Mouse (Mus musculus) CH12.LX (cell line): Measurements from ENCODE around the gene Uox. TPM values are rescaled to one million over a fixed set of nuclear protein-coding genes. Genes with fewer than 3 reads are reported as not detected.

ENCODE experiments used
- DNase-seq: peaks from one replicate; pipeline ENCODE4 v3.0.0-alpha.2; 2013; ENCODE audit errors: extremely low read depth
- H3K27ac ChIP-seq: 2 replicates; pipeline ENCODE4 v1.5.1; 2012; ENCODE audit warnings: low read depth, mild to moderate bottlenecking, control low read depth, moderate library complexity; ENCODE audit not compliant: insufficient read depth
- H3K27me3 ChIP-seq: replicated peaks from 2 replicates; pipeline ENCODE3; 2012; ENCODE audit warnings: inconsistent platforms
- H3K36me3 ChIP-seq, 2 experiments: replicated peaks in 1 of 2; 2 replicates each; pipeline versions ENCODE3 to v1.6.1; 2012; ENCODE audit warnings: inconsistent platforms in 1 of 2, low read length in 1 of 2, mild to moderate bottlenecking in 1 of 2, mixed read lengths in 1 of 2, moderate library complexity in 1 of 2; ENCODE audit not compliant: control insufficient read depth in 1 of 2, insufficient read depth in 1 of 2
- H3K4me1 ChIP-seq, 2 experiments: 2 replicates each; pipeline ENCODE4 v1.6.1; 2012; ENCODE audit warnings: inconsistent platforms in 1 of 2, moderate library complexity in 1 of 2; ENCODE audit not compliant: insufficient read depth in 2 of 2, control insufficient read depth in 1 of 2
- H3K4me2 ChIP-seq: 2 replicates; pipeline ENCODE4 v1.6.1; 2012; ENCODE audit warnings: low read depth, mild to moderate bottlenecking, control low read depth; ENCODE audit not compliant: poor library complexity, insufficient read depth, severe bottlenecking
- H3K4me3 ChIP-seq, 3 experiments: fragments of 150-350 bp in 1 of 3; sonication (generic) in 1 of 3; replicated peaks in 1 of 3; 2 replicates each; pipeline versions ENCODE3 to v1.5.1; 2011 to 2012; ENCODE audit warnings: low read depth in 2 of 3, low read length in 2 of 3, mild to moderate bottlenecking in 2 of 3, moderate library complexity in 2 of 3, control low read depth in 1 of 3, improper control_type of control experiment in 1 of 3, inconsistent platforms in 1 of 3, mixed read lengths in 1 of 3; ENCODE audit not compliant: poor library complexity in 1 of 3
- H3K79me2 ChIP-seq: replicated peaks from 2 replicates; pipeline ENCODE4 v1.6.1; 2012; ENCODE audit warnings: mild to moderate bottlenecking, moderate library complexity; ENCODE audit not compliant: control insufficient read depth, poor library complexity, insufficient read depth, severe bottlenecking; ENCODE audit errors: extremely low read depth
- H3K9ac ChIP-seq: 2 replicates; pipeline ENCODE4 v1.6.1; 2012; ENCODE audit warnings: low read depth, mild to moderate bottlenecking, control low read depth, moderate library complexity; ENCODE audit not compliant: insufficient read depth
- H3K9me3 ChIP-seq: replicated peaks from 2 replicates; pipeline ENCODE3; 2012; ENCODE audit warnings: low read length, inconsistent platforms, mixed read lengths
- BHLHE40 ChIP-seq: IDR thresholded peaks from 2 replicates; pipeline ENCODE4 v1.6.1; 2011; ENCODE audit warnings: mild to moderate bottlenecking, low read depth, low read length, improper control_type of control experiment
- CHD1 ChIP-seq: IDR thresholded peaks from 2 replicates; pipeline ENCODE4 v1.6.1; 2012; ENCODE audit warnings: low read depth, low read length, improper control_type of control experiment, inconsistent platforms
- CHD2 ChIP-seq: IDR thresholded peaks from 2 replicates; pipeline ENCODE4 v1.6.1; 2011; ENCODE audit warnings: low read length, improper control_type of control experiment
- E2F4 ChIP-seq: IDR thresholded peaks from 2 replicates; pipeline ENCODE4 v1.6.1; 2011; ENCODE audit warnings: low read depth, low read length, improper control_type of control experiment; ENCODE audit not compliant: insufficient replicate concordance
- EP300 ChIP-seq: IDR thresholded peaks from 2 replicates; pipeline ENCODE4 v1.6.1; 2011; ENCODE audit warnings: low read length, improper control_type of control experiment
- ETS1 ChIP-seq: conservative IDR thresholded peaks from 2 replicates; pipeline ENCODE4 v1.6.1; 2012; ENCODE audit warnings: low read depth, mild to moderate bottlenecking, inconsistent platforms, low read length, improper control_type of control experiment, moderate library complexity
- GABPA ChIP-seq: IDR thresholded peaks from 2 replicates; pipeline ENCODE4 v1.6.1; 2012; ENCODE audit warnings: low read depth, low read length, improper control_type of control experiment, inconsistent platforms; ENCODE audit not compliant: insufficient replicate concordance
- HCFC1 ChIP-seq: IDR thresholded peaks from 2 replicates; pipeline ENCODE4 v1.6.1; 2012; ENCODE audit warnings: low read depth, mild to moderate bottlenecking, inconsistent platforms, low read length, improper control_type of control experiment
- IRF4 ChIP-seq: IDR thresholded peaks from 2 replicates; pipeline ENCODE4 v1.6.1; 2014; ENCODE audit warnings: low read depth, mild to moderate bottlenecking, inconsistent platforms, low read length, improper control_type of control experiment
- JUND ChIP-seq: conservative IDR thresholded peaks from 2 replicates; pipeline ENCODE4 v1.6.1; 2011; ENCODE audit warnings: low read depth, low read length, improper control_type of control experiment
- KAT2A ChIP-seq: IDR thresholded peaks from 2 replicates; pipeline ENCODE4 v1.6.1; 2012; ENCODE audit warnings: low read length, improper control_type of control experiment, inconsistent platforms; ENCODE audit not compliant: insufficient replicate concordance
- MAFK ChIP-seq: IDR thresholded peaks from 2 replicates; pipeline ENCODE4 v1.6.1; 2011; ENCODE audit warnings: low read length, improper control_type of control experiment; ENCODE audit not compliant: insufficient replicate concordance
- MAX ChIP-seq: IDR thresholded peaks from 2 replicates; pipeline ENCODE4 v1.6.1; 2011; ENCODE audit warnings: low read length, improper control_type of control experiment
- MEF2A ChIP-seq: IDR thresholded peaks from 2 replicates; pipeline ENCODE4 v1.6.1; 2014; ENCODE audit warnings: low read depth, mild to moderate bottlenecking, inconsistent platforms, low read length, improper control_type of control experiment, borderline replicate concordance
- MXI1 ChIP-seq: IDR thresholded peaks from 2 replicates; pipeline ENCODE4 v1.6.1; 2011; ENCODE audit warnings: mild to moderate bottlenecking, low read depth, low read length, improper control_type of control experiment
- NELFE ChIP-seq: IDR thresholded peaks from 2 replicates; pipeline ENCODE4 v1.6.1; 2011; ENCODE audit warnings: low read depth, low read length, improper control_type of control experiment
- NRF1 ChIP-seq: IDR thresholded peaks from 2 replicates; pipeline ENCODE4 v1.6.1; 2014; ENCODE audit warnings: low read depth, mild to moderate bottlenecking, inconsistent platforms, low read length, improper control_type of control experiment, moderate library complexity
- PAX5 ChIP-seq: IDR thresholded peaks from 2 replicates; pipeline ENCODE4 v1.6.1; 2012; ENCODE audit warnings: low read length, inconsistent platforms, mixed read lengths
- POLR2A ChIP-seq: IDR thresholded peaks from 2 replicates; pipeline ENCODE4 v1.6.1; 2011; ENCODE audit warnings: low read depth, mild to moderate bottlenecking, improper control_type of control experiment, low read length
- RAD21 ChIP-seq: IDR thresholded peaks from 2 replicates; pipeline ENCODE4 v1.6.1; 2011; ENCODE audit warnings: low read depth, mild to moderate bottlenecking, low read length, improper control_type of control experiment, moderate library complexity
- RCOR1 ChIP-seq: conservative IDR thresholded peaks from 2 replicates; pipeline ENCODE4 v1.6.1; 2012; ENCODE audit warnings: low read depth, mild to moderate bottlenecking, inconsistent platforms, low read length, improper control_type of control experiment
- SMC3 ChIP-seq: IDR thresholded peaks from 2 replicates; pipeline ENCODE4 v1.6.1; 2011; ENCODE audit warnings: low read depth, low read length, improper control_type of control experiment
- TBP ChIP-seq: conservative IDR thresholded peaks from 2 replicates; pipeline ENCODE4 v1.6.1; 2011; ENCODE audit warnings: low read depth, low read length, improper control_type of control experiment
- TCF12 ChIP-seq: IDR thresholded peaks from 2 replicates; pipeline ENCODE4 v1.6.1; 2014; ENCODE audit warnings: low read depth, mild to moderate bottlenecking, inconsistent platforms, low read length, improper control_type of control experiment
- UBTF ChIP-seq: IDR thresholded peaks from 2 replicates; pipeline ENCODE4 v1.6.1; 2012; ENCODE audit warnings: low read depth, mild to moderate bottlenecking, inconsistent platforms, low read length, improper control_type of control experiment, moderate library complexity
- ZC3H11A ChIP-seq: IDR thresholded peaks from 2 replicates; pipeline ENCODE4 v1.6.1; 2012; ENCODE audit warnings: low read depth, mild to moderate bottlenecking, inconsistent platforms, low read length, improper control_type of control experiment
- ZMIZ1 ChIP-seq: IDR thresholded peaks from 2 replicates; pipeline ENCODE4 v1.6.1; 2012; ENCODE audit warnings: low read depth, mild to moderate bottlenecking, inconsistent platforms, low read length, improper control_type of control experiment
- ZNF384 ChIP-seq: IDR thresholded peaks from 2 replicates; pipeline ENCODE4 v1.6.1; 2012; ENCODE audit warnings: low read depth, low read length, improper control_type of control experiment, inconsistent platforms
- dilution Hi-C: fragments of 300-500 bp; cut with MboI; formaldehyde crosslinking; loops from 2 replicates; pipeline ENCODE4 v1.14.3; 2020; ENCODE audit warnings: low sequenced_read_pairs; ENCODE audit not compliant: extremely low pct_unique_long_range_greater_than_20kb, extremely low pct_ligation_motif_present
- in situ Hi-C: fragments of 300-500 bp; cut with MboI; formaldehyde crosslinking; loops from 3 replicates; pipeline ENCODE4 v1.14.3; 2019; ENCODE audit warnings: low sequenced_read_pairs, low pct_ligation_motif_present, low pct_unique_long_range_greater_than_20kb, mixed read lengths
- polyA plus RNA-seq: library from polyadenylated mRNA; unstranded; fragments of >175 nt; gene quantifications from 2 replicates; pipeline ENCODE4 v1.2.1, GENCODE M21; 2012; ENCODE audit warnings: low read depth; ENCODE audit not compliant: insufficient read length
- total RNA-seq, 2 experiments: library from RNA; depleted of rRNA; stranded (reverse); fragments of 300-350 nt in 1 of 2; fragments of >200 nt in 1 of 2; gene quantifications; 2 replicates each; pipeline ENCODE4 v1.2.3; 2012 to 2014

The Uox gene
- total and polyA plus RNA-seq, 3 experiments: not detected

DNA sequence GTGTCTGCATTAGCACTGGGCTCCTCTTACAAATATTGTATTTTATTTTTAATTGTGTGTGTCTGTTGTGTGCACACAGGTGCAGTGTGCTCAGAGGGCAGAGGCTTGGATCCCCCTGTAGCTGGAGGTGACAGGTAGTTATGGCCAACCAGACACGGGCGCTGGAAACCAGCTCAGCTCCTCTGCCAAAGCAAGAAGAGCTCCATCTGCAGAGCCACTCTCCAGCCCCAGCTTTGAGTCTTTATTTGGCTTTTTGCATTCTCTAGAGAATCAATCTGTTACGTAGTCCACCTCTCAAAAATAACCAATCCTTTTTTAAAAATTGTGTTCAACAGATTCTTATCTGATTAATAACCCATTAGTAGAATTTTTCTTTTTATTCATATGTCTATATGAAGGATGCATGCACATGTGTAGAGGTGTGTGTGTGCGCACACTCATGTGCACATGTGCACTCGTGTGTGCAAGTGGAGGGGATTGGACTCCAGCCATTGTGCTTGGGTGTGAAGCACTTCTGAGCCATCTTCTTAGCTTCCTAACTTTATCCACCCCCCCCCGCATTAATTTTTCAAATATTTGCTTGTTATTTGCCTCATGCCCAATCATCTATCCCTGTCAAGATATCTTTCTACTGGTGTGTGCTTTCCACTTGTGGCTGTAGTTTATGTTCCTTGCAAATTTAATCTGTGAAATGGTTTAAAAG is 29.1 kb downstream of the Uox start:
- no peak overlapping the region for H3K27ac ChIP-seq
- H3K4me1 ChIP-seq: no peaks in the 10 kb centered on the region
- H3K27me3 ChIP-seq: no peaks in the 10 kb centered on the region
- H3K79me2 ChIP-seq: no peaks in the 10 kb centered on the region
- dilution Hi-C loops: no loop called here
- no peaks in the 10 kb centered on the region for H3K9me3 ChIP-seq
- no peak overlapping the region for H3K9ac ChIP-seq
- H3K4me3 ChIP-seq: no peak overlapping the region
- TF ChIP-seq E2F4 (no peak), JUND (no peak), NELFE (no peak), RAD21 (no peak), MAFK (no peak), PAX5 (no peak), ZNF384 (no peak), CHD2 (no peak), MEF2A (no peak), TCF12 (no peak), EP300 (no peak), RCOR1 (no peak), BHLHE40 (no peak), KAT2A (no peak), POLR2A (no peak), HCFC1 (no peak), UBTF (no peak), SMC3 (no peak), MAX (no peak), IRF4 (no peak)
- TF ChIP-seq, all 38 proteins: peak for 0
- in situ Hi-C loops: no loop called here
- no peaks in the 10 kb centered on the region for H3K36me3 ChIP-seq
- H3K4me2 ChIP-seq: no peak overlapping the region
- DNase-seq: no peak

DNA sequence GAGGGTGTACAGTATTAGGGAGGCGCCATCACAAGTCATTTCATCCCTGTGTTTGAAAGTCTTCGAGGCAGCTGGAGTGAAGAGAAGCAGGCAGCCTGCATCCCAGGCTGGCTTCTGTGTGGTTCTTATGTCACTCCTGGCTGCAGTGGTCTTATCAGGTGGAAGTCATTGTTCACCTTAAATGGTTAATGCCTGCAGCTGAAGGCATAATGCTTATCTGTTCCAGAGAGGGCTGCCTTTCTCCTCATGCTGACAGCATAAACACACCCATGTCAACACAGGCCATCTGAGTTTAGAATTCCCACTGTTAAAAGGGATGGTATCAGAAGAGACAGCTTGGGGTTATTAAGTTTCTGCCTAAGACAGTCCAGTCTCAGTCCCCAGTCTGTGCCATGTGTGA is 31.0 kb downstream of the Uox start:
- dilution Hi-C loops (no loop called here), in situ Hi-C loops (no loop called here)
- H3K36me3 ChIP-seq: no peaks in the 10 kb centered on the region
- no peak overlapping the region for H3K4me2 ChIP-seq
- H3K79me2 ChIP-seq: no peaks in the 10 kb centered on the region
- no peak overlapping the region for H3K27ac ChIP-seq
- H3K4me3 ChIP-seq: no peak overlapping the region
- no peaks in the 10 kb centered on the region for H3K9me3 ChIP-seq
- TF ChIP-seq ZMIZ1 (no peak), ZNF384 (no peak), MXI1 (no peak), PAX5 (no peak), ZC3H11A (no peak), BHLHE40 (no peak), MEF2A (no peak), MAFK (no peak), TBP (no peak), E2F4 (no peak), ETS1 (no peak), SMC3 (no peak), NRF1 (no peak), GABPA (no peak), CHD1 (no peak), EP300 (no peak), POLR2A (no peak)
- no peak overlapping the region for H3K9ac ChIP-seq
- H3K27me3 ChIP-seq: no peaks in the 10 kb centered on the region
- no peak for DNase-seq
- no peaks in the 10 kb centered on the region for H3K4me1 ChIP-seq
